Mouse (Mus musculus) midbrain, embryonic 12.5 days (tissue): ENCODE data around the gene Tmem120a. TPM values are rescaled to one million over a fixed set of nuclear protein-coding genes. Genes with fewer than 3 reads are reported as not detected.

Source experiments
- ATAC-seq: fragments of 200-750 bp; cut with Nextera tagmentation; 2 replicates; pipeline ENCODE4 v1.8.0; 2017; ENCODE audit warnings: low read depth, moderate TSS enrichment, moderate library complexity; ENCODE audit not compliant: low FRiP score
- H3K27ac ChIP-seq: fragments of 300-500 bp; sonication (generic); replicated peaks from 2 replicates; pipeline ENCODE4 v1.5.1; 2016; ENCODE audit warnings: mild to moderate bottlenecking
- H3K27me3 ChIP-seq: fragments of 300-500 bp; sonication (generic); 2 replicates; pipeline ENCODE4 v1.6.1; 2016; ENCODE audit warnings: mild to moderate bottlenecking
- H3K36me3 ChIP-seq: fragments of 300-500 bp; sonication (generic); 2 replicates; pipeline ENCODE4 v1.6.1; 2016
- H3K4me1 ChIP-seq: fragments of 300-500 bp; sonication (generic); 2 replicates; pipeline ENCODE4 v1.6.1; 2016
- H3K4me2 ChIP-seq: fragments of 300-500 bp; sonication (generic); replicated peaks from 2 replicates; pipeline ENCODE4 v1.6.1; 2016; ENCODE audit warnings: mild to moderate bottlenecking, moderate library complexity
- H3K4me3 ChIP-seq: fragments of 300-500 bp; sonication (generic); 2 replicates; pipeline ENCODE4 v1.5.1; 2016; ENCODE audit warnings: mild to moderate bottlenecking
- H3K9ac ChIP-seq: fragments of 300-500 bp; sonication (generic); replicated peaks from 2 replicates; pipeline ENCODE4 v1.6.1; 2016; ENCODE audit warnings: mild to moderate bottlenecking, moderate library complexity
- H3K9me3 ChIP-seq: fragments of 300-500 bp; sonication (generic); 2 replicates; pipeline ENCODE4 v1.6.1; 2016; ENCODE audit warnings: mild to moderate bottlenecking
- WGBS: fragments of 180-500 bp; shearing (Covaris S2); methylation state at CpG from one replicate; pipeline ENCODE4 v1.1.7; 2016; 5-methylcytosine and 5-hydroxymethylcytosine counted together
- microRNA-seq: library from miRNA; unstranded; fragments of <30 nt; microRNA quantifications from one replicate; pipeline ENCODE4, GENCODE M21; 2017
- polyA plus RNA-seq: library from polyadenylated mRNA; unstranded; fragments of >200 nt; fragmentation: Nextera tagmentation; extraction: Ambion mirVana; gene quantifications from 2 replicates; pipeline ENCODE4 v1.2.1, GENCODE M21; 2016

Gene Tmem120a
- polyA plus RNA-seq, 1 experiment from 2014 or later = 65.3 TPM

GRCm38 (mm10) chr5:135702682-135703192 is 41.5 kb downstream of the Tmem120a start:
- Histone ChIP-seq H3K9me3 (no peaks in the 10 kb centered on the region), H3K4me1 (peaks cover 3% of the 10 kb centered on the region; the same call in 1 of the 2 replicates), H3K27ac (no peak overlapping the region), H3K36me3 (peaks cover 50% of the 10 kb centered on the region), H3K27me3 (no peaks in the 10 kb centered on the region), H3K4me2 (no peak overlapping the region), H3K9ac (no peak overlapping the region), H3K4me3 (no peak overlapping the region)
- 75% methylated on average over 15 of the region's 15 CpGs for WGBS
- no peak for ATAC-seq

- Histone ChIP-seq H3K9ac (no peak overlapping the region), H3K4me2 (no peak overlapping the region), H3K4me3 (no peak overlapping the region), H3K27ac (no peak overlapping the region), H3K36me3 (peaks cover 45% of the 10 kb centered on the region), H3K27me3 (no peaks in the 10 kb centered on the region), H3K9me3 (no peaks in the 10 kb centered on the region), H3K4me1 (peaks cover 3% of the 10 kb centered on the region; the same call in 1 of the 2 replicates)
- WGBS = 93% methylated on average over 6 of the region's 6 CpGs
- ATAC-seq = no peak
Measured at GRCm38 (mm10) chr5:135702190-135702589, 42.1 kb downstream of the Tmem120a start.

- H3K4me3 ChIP-seq = no peak overlapping the region
- H3K4me1 ChIP-seq = peaks cover 3% of the 10 kb centered on the region; the same call in 1 of the 2 replicates
- no peaks in the 10 kb centered on the region for H3K9me3 ChIP-seq
- no peak overlapping the region for H3K27ac ChIP-seq
- no peak overlapping the region for H3K4me2 ChIP-seq
- peaks cover 39% of the 10 kb centered on the region for H3K36me3 ChIP-seq
- no peak overlapping the region for H3K9ac ChIP-seq
- H3K27me3 ChIP-seq = no peaks in the 10 kb centered on the region
- WGBS = 97% methylated on average over 4 of the region's 4 CpGs
- no peak for ATAC-seq
Measured at GRCm38 (mm10) chr5:135701601-135702000, 42.6 kb downstream of the Tmem120a start.

GRCm38 (mm10) chr5:135697711-135698111 is 46.5 kb downstream of the Tmem120a start:
- Histone ChIP-seq H3K4me3 (no peak overlapping the region), H3K9ac (no peak overlapping the region), H3K27ac (no peak overlapping the region), H3K4me1 (0 out of 2 replicates have a peak, but pooled peaks cover 2% of the 10 kb centered on the region), H3K9me3 (no peaks in the 10 kb centered on the region), H3K27me3 (no peaks in the 10 kb centered on the region), H3K4me2 (no peak overlapping the region), H3K36me3 (peaks cover 33% of the 10 kb centered on the region)
- no peak for ATAC-seq
- WGBS = 94% methylated on average over 5 of the region's 5 CpGs

- no peak overlapping the region for H3K9ac ChIP-seq
- H3K4me3 ChIP-seq = no peak overlapping the region
- H3K27ac ChIP-seq = no peak overlapping the region
- no peaks in the 10 kb centered on the region for H3K9me3 ChIP-seq
- WGBS = 74% methylated on average over 7 of the region's 7 CpGs
- no peaks in the 10 kb centered on the region for H3K27me3 ChIP-seq
- peaks cover 10% of the 10 kb centered on the region for H3K4me1 ChIP-seq
- H3K36me3 ChIP-seq = peaks cover 11% of the 10 kb centered on the region
- ATAC-seq = no peak
- H3K4me2 ChIP-seq = no peak overlapping the region
Measured at GRCm38 (mm10) chr5:135695277-135695721, 48.9 kb downstream of the Tmem120a start.

GRCm38 (mm10) chr5:135693281-135693853 is 50.9 kb downstream of the Tmem120a start:
- no peak overlapping the region for H3K27ac ChIP-seq
- H3K4me1 ChIP-seq = peaks cover 20% of the 10 kb centered on the region
- H3K9me3 ChIP-seq = no peaks in the 10 kb centered on the region
- 94% methylated on average over 5 of the region's 5 CpGs for WGBS
- no peak overlapping the region for H3K4me2 ChIP-seq
- no peak overlapping the region for H3K9ac ChIP-seq
- ATAC-seq = no peak
- H3K27me3 ChIP-seq = no peaks in the 10 kb centered on the region
- no peak overlapping the region for H3K4me3 ChIP-seq
- no peaks in the 10 kb centered on the region; the same call in 1 of the 2 replicates for H3K36me3 ChIP-seq

- H3K36me3 ChIP-seq = no peaks in the 10 kb centered on the region
- no peak overlapping the region for H3K9ac ChIP-seq
- no peak overlapping the region for H3K4me3 ChIP-seq
- H3K9me3 ChIP-seq = no peaks in the 10 kb centered on the region
- no peaks in the 10 kb centered on the region for H3K27me3 ChIP-seq
- WGBS = 79% methylated on average over 4 of the region's 4 CpGs
- no peak overlapping the region for H3K4me2 ChIP-seq
- ATAC-seq = no peak
- peaks cover 24% of the 10 kb centered on the region for H3K4me1 ChIP-seq
- H3K27ac ChIP-seq = no peak overlapping the region
Measured at GRCm38 (mm10) chr5:135691266-135691665, 53.0 kb downstream of the Tmem120a start.

- peak overlapping the region; percentile 73 for H3K4me3 ChIP-seq
- peak overlapping the region; percentile 77; the same call in 1 of the 2 replicates for H3K9ac ChIP-seq
- no peaks in the 10 kb centered on the region for H3K9me3 ChIP-seq
- ATAC-seq = no peak
- WGBS = 85% methylated on average over 5 of the region's 5 CpGs
- H3K36me3 ChIP-seq = no peaks in the 10 kb centered on the region
- no peaks in the 10 kb centered on the region for H3K27me3 ChIP-seq
- H3K27ac ChIP-seq = no peak overlapping the region
- peaks cover 23% of the 10 kb centered on the region for H3K4me1 ChIP-seq
- peak overlapping the region; percentile 96 for H3K4me2 ChIP-seq
Measured at GRCm38 (mm10) chr5:135690401-135690800, 53.8 kb downstream of the Tmem120a start.

Small RNA genes lying within 50 kb of the gene (microRNA-seq; reads per million reads assigned to microRNA genes)
- gene Mir7034 = not detected

Other genes starting within 250 kb of the Tmem120a start
- gene Hip1, start 199.3 kb downstream of the Tmem120a start, polyA plus RNA-seq = 68.4 and 69.7 TPM in 2 replicates
- not detected in 2 replicates for gene Ccl26, start 180.9 kb downstream of the Tmem120a start, polyA plus RNA-seq
- 4.7 and 4.8 TPM in 2 replicates for gene Ccl24, start 171.4 kb downstream of the Tmem120a start, polyA plus RNA-seq
- 60.2 and 64.6 TPM in 2 replicates for gene Rhbdd2, start 111.8 kb downstream of the Tmem120a start, polyA plus RNA-seq
- 141 and 145 TPM in 2 replicates for gene Por, start 74.4 kb downstream of the Tmem120a start, polyA plus RNA-seq
- gene Styxl1, start 33.9 kb upstream of the Tmem120a start, polyA plus RNA-seq = 0.18 and 0.64 TPM in 2 replicates
- 526 and 540 TPM in 2 replicates for gene Mdh2, start 34.0 kb upstream of the Tmem120a start, polyA plus RNA-seq
- 72.1 and 73.3 TPM in 2 replicates for gene Srrm3, start 62.4 kb upstream of the Tmem120a start, polyA plus RNA-seq
- gene Hspb1, start 143.5 kb upstream of the Tmem120a start, polyA plus RNA-seq = 15.7 and 20.3 TPM in 2 replicates
- 457 and 466 TPM in 2 replicates for gene Ywhag, start 190.2 kb upstream of the Tmem120a start, polyA plus RNA-seq
- gene Ssc4d, start 230.1 kb upstream of the Tmem120a start, polyA plus RNA-seq = 0.82 and 2.2 TPM in 2 replicates
- not detected in 2 replicates for gene Zp3, start 235.7 kb upstream of the Tmem120a start, polyA plus RNA-seq